Mouse (Mus musculus) CD8-positive naive resting alpha-beta T cell, adult 2 months (primary cell): ENCODE results near the gene Enam.
A peak's percentile ranks its signal among the peaks of the same experiment; 100 is the strongest.
"Not testable (repeated sequence)": the region's sequence is repeated elsewhere in the genome, so short reads cannot be mapped to it uniquely, and the experiment has no call there.

Source experiments
- DNase-seq, 2 experiments: peaks; one replicate each; pipeline ENCODE4 v3.0.0; 2022; ENCODE audit warnings: low read depth in 2 of 2, low spot score in 2 of 2

The Enam gene

GRCm38 (mm10) chr5:88487675-88488074 lies at the start of gene Enam:
Enam (plus strand) TSS chr5:88487975.
- no peak for DNase-seq

- no peak for DNase-seq
Measured at GRCm38 (mm10) chr5:88455691-88456090, 32.1 kb upstream of the Enam start, which contains the start of gene Ambn. Ambn (plus strand) TSS chr5:88455991.

GRCm38 (mm10) chr5:88467471-88467870 lies 20.3 kb upstream of the Enam start:
- no peak for DNase-seq

GRCm38 (mm10) chr5:88468807-88469704 lies 18.7 kb upstream of the Enam start:
- no peak for DNase-seq

GRCm38 (mm10) chr5:88489004-88489403 lies 1.2 kb downstream of the Enam start:
- no peak for DNase-seq

GRCm38 (mm10) chr5:88491111-88491510 lies 3.3 kb downstream of the Enam start:
- DNase-seq, result no peak

- no peak for DNase-seq
Measured at GRCm38 (mm10) chr5:88499781-88500180, 12.0 kb downstream of the Enam start.

GRCm38 (mm10) chr5:88508555-88508954 lies 20.8 kb downstream of the Enam start:
- DNase-seq, result no peak

GRCm38 (mm10) chr5:88508990-88509389 lies 21.2 kb downstream of the Enam start:
- no peak for DNase-seq

- DNase-seq, result peak in 1 of 2 experiments; percentile 23
Measured at GRCm38 (mm10) chr5:88519232-88519631, 31.5 kb downstream of the Enam start.

- no peak for DNase-seq
Measured at GRCm38 (mm10) chr5:88527657-88528056, 39.9 kb downstream of the Enam start, which contains the start of gene Jchain. Jchain (minus strand) TSS chr5:88527891.

- DNase-seq, result no peak
Measured at GRCm38 (mm10) chr5:88530908-88531307, 43.1 kb downstream of the Enam start.

GRCm38 (mm10) chr5:88534697-88535096 lies 46.9 kb downstream of the Enam start:
- no peak for DNase-seq

GRCm38 (mm10) chr5:88540845-88541244 lies 53.1 kb downstream of the Enam start:
- no peak for DNase-seq

GRCm38 (mm10) chr5:88542651-88543282 lies 55.0 kb downstream of the Enam start:
- peak in 1 of 2 experiments; percentile 31 for DNase-seq

- DNase-seq, result not testable (repeated sequence)
Measured at GRCm38 (mm10) chr5:88544411-88544810, 56.6 kb downstream of the Enam start.

GRCm38 (mm10) chr5:88545536-88545935 lies 57.8 kb downstream of the Enam start:
- DNase-seq, result no peak

- DNase-seq, result no peak
Measured at GRCm38 (mm10) chr5:88553271-88554085, 65.7 kb downstream of the Enam start.

GRCm38 (mm10) chr5:88554086-88554886 lies 66.5 kb downstream of the Enam start, which contains the start of gene Utp3:
Utp3 (plus strand) TSS chr5:88554462.
- DNase-seq, result peak; percentile 90 to 92
